Mouse (Mus musculus) left cerebral cortex, postnatal 25 days (tissue): Measurements from ENCODE around the gene Mrpl22. TPM values are rescaled to one million over a fixed set of nuclear protein-coding genes. Genes with fewer than 3 reads are reported as not detected.
"Not testable (repeated sequence)": the region's sequence is repeated elsewhere in the genome, so short reads cannot be mapped to it uniquely, and the experiment has no call there.

Experiments used
- DNase-seq, 2 experiments: peaks; one replicate each; pipeline ENCODE4 v3.0.0; 2022; ENCODE audit warnings: low spot score in 2 of 2, mixed read lengths in 1 of 2
- intact Hi-C: fragments of 180-260 bp; cut with DNase I; formaldehyde crosslinking; loops from one replicate; pipeline ENCODE4 v1.15.1; 2025
- total RNA-seq, 2 experiments: library from RNA; stranded (reverse); gene quantifications; 2 replicates each; pipeline ENCODE4 v1.2.3; 2021

The Mrpl22 gene
- total RNA-seq, 2 experiments from 2014 or later = 33.9 to 35.5 TPM

DNA sequence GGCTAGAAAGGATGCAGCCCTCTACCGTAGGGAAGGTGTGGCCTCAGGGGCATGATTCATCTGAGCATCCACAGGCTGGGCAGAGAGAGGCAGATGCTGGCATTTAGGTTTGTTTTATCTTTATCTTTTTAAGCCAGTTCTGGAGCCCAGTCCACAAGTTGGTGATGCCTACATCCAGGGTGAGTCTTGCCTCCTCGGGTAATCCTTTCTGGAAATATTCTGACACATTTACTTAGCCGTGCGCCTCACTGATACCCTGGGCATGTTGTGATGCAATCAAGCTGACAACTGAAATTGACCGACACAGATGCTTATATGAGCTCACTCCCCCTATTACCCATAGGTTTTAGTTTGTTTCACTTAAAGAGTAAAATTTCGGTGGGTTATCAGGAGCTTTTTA lies 45.4 kb downstream of the Mrpl22 start:
- DNase-seq = no peak
- intact Hi-C loops = no loop called here

DNA sequence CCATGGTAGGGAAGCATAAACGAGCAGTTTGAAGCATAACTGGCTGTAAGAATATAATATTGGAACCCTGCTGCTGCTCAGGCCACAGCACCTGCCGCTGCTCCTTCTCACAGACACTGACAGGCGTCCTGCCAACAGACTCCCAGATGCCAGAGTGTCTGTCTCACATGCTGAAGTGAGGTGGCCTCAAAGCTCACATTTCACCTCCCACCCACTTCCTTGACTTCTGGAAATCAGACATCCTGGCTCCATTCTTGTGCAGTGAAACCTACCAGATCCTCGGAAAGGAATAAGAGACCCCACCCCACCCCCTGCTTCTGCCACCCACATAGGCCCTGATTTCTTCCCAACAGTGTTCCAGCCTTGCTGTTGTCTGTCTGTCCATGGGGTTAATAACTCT lies 52.3 kb downstream of the Mrpl22 start:
- intact Hi-C loops = no loop called here
- DNase-seq = no peak

GRCm38 (mm10) chr11:58224313-58224712 lies 52.9 kb downstream of the Mrpl22 start:
- DNase-seq = peak; percentile 16 to 28
- intact Hi-C loops = no loop called here

GRCm38 (mm10) chr11:58224872-58225271 lies 53.4 kb downstream of the Mrpl22 start:
- intact Hi-C loops = loop anchor here (1.0 to 5.0 kb wide), 2 partner anchors 46 to 273 kb away; no protein-coding TSS in a partner anchor
- not testable (repeated sequence) for DNase-seq

- peak; percentile 56 to 57 for DNase-seq
- intact Hi-C loops = loop anchor here (1.0 to 5.0 kb wide), 2 partner anchors 46 to 273 kb away; no protein-coding TSS in a partner anchor
Measured at GRCm38 (mm10) chr11:58225655-58226054, 54.2 kb downstream of the Mrpl22 start.

DNA sequence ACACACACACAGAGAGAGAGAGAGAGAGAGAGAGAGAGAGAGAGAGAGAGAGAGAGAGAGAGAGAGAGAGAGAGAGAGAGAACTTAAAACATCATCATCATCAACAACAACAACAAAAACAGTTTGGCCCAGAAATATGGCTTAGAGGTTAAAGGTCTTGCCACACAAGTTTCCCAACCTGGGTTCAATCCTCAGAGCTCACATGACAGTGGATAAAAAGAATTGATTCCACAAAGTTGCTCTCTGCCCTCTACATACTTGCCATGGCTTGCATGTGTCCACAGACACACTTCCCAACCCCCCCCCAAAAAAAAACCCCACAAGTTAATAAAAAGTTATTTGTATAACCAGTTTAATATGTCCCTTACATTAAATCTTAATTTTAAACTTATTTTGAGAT lies 55.0 kb downstream of the Mrpl22 start:
- no peak for DNase-seq
- intact Hi-C loops = loop anchor here (5.0 kb wide), 1 partner anchor 274 kb away; no protein-coding TSS in a partner anchor

DNA sequence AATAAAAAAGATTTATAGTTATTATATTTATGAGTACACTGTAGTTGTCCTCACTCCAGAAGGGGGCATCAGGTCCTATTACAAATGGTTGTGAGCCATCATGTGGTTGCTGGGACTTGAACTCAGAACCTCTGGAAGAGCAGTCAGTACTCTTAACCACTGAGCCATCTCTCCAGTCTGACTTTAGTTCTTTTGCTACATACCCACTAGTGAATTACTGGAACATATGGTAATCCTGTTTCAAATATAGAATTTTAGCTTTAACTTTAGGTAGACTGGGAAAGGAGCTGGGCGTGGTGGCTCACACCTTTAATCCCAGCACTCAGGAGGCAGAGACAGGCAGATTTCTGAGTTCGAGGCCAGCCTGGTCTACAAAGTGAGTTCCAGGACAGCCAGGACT lies 56.6 kb downstream of the Mrpl22 start:
- intact Hi-C loops = loop anchor here (5.0 kb wide), 1 partner anchor 276 kb away; no protein-coding TSS in a partner anchor
- DNase-seq = not testable (repeated sequence)

Other genes with a start within 250 kb of the Mrpl22 start
- gene Larp1, start 162.6 kb upstream of the Mrpl22 start, total RNA-seq = 10 to 100 TPM; 86.4 to 88.9 TPM
- gene Gm12248, start 78.5 kb upstream of the Mrpl22 start, total RNA-seq = not detected
- gene Cnot8, start 67.5 kb upstream of the Mrpl22 start, total RNA-seq = 10 to 100 TPM; 53.3 to 54.6 TPM
- gene Gemin5, start 3.1 kb upstream of the Mrpl22 start, total RNA-seq = 10 to 100 TPM; 16.5 to 18.1 TPM
- gene Igtp, start 27.9 kb downstream of the Mrpl22 start, total RNA-seq = 1 to 10 TPM; 2.5 to 3.2 TPM
- 1 to 10 TPM; 1.8 to 2.8 TPM for gene Irgm2, start 28.0 kb downstream of the Mrpl22 start, total RNA-seq
- not detected for gene 4930438A08Rik, start 103.1 kb downstream of the Mrpl22 start, total RNA-seq
- gene Zfp692, start 135.4 kb downstream of the Mrpl22 start, total RNA-seq = 10 to 100 TPM; 20.9 to 24.2 TPM
- gene Zfp672, start 158.7 kb downstream of the Mrpl22 start, total RNA-seq = 10 to 100 TPM; 47.2 to 52.2 TPM
- gene Sh3bp5l, start 159.1 kb downstream of the Mrpl22 start, total RNA-seq = 10 to 100 TPM; 62.2 to 62.5 TPM
- not detected for gene Lypd8, start 207.4 kb downstream of the Mrpl22 start, total RNA-seq
- gene 1810065E05Rik, start 249.4 kb downstream of the Mrpl22 start, total RNA-seq = not detected